Mouse (Mus musculus) intestine, embryonic 15.5 days (tissue): ENCODE results near the gene Uts2b. TPM values are rescaled to one million over a fixed set of nuclear protein-coding genes. Genes with fewer than 3 reads are reported as not detected.

Experiments
- ATAC-seq: fragments of 200-750 bp; cut with Nextera tagmentation; 2 replicates; pipeline ENCODE4 v1.8.0; 2017; ENCODE audit warnings: moderate TSS enrichment, moderate library complexity
- H3K27ac ChIP-seq: fragments of 300-500 bp; sonication (generic); 2 replicates; pipeline ENCODE4 v1.5.1; 2015; ENCODE audit warnings: mild to moderate bottlenecking, inconsistent platforms
- H3K27me3 ChIP-seq: fragments of 300-500 bp; sonication (generic); replicated peaks from 2 replicates; pipeline ENCODE4 v1.6.1; 2015; ENCODE audit warnings: inconsistent platforms
- H3K36me3 ChIP-seq: fragments of 300-500 bp; sonication (generic); 2 replicates; pipeline ENCODE4 v1.6.1; 2015; ENCODE audit warnings: inconsistent platforms
- H3K4me1 ChIP-seq: fragments of 300-500 bp; sonication (generic); replicated peaks from 2 replicates; pipeline ENCODE4 v1.6.1; 2015; ENCODE audit warnings: inconsistent platforms
- H3K4me2 ChIP-seq: fragments of 300-500 bp; sonication (generic); replicated peaks from 2 replicates; pipeline ENCODE4 v1.6.1; 2015; ENCODE audit warnings: mild to moderate bottlenecking, inconsistent platforms
- H3K4me3 ChIP-seq: fragments of 300-500 bp; sonication (generic); replicated peaks from 2 replicates; pipeline ENCODE4 v1.5.1; 2015; ENCODE audit warnings: inconsistent platforms
- H3K9ac ChIP-seq: fragments of 300-500 bp; sonication (generic); 2 replicates; pipeline ENCODE4 v1.6.1; 2015; ENCODE audit warnings: inconsistent platforms
- H3K9me3 ChIP-seq: fragments of 300-500 bp; sonication (generic); 2 replicates; pipeline ENCODE4 v1.6.1; 2016; ENCODE audit warnings: inconsistent platforms
- WGBS: fragments of 180-500 bp; shearing (Covaris S2); methylation state at CpG from one replicate; pipeline ENCODE4 v1.1.7; 2015; 5-methylcytosine and 5-hydroxymethylcytosine counted together
- polyA plus RNA-seq: library from polyadenylated mRNA; unstranded; fragments of >200 nt; fragmentation: Nextera tagmentation; extraction: Ambion mirVana; gene quantifications from 2 replicates; pipeline ENCODE4 v1.2.1, GENCODE M21; 2015

Uts2b gene
- 0.18 TPM in 1 of 2 replicates, not detected in the other for polyA plus RNA-seq

DNA sequence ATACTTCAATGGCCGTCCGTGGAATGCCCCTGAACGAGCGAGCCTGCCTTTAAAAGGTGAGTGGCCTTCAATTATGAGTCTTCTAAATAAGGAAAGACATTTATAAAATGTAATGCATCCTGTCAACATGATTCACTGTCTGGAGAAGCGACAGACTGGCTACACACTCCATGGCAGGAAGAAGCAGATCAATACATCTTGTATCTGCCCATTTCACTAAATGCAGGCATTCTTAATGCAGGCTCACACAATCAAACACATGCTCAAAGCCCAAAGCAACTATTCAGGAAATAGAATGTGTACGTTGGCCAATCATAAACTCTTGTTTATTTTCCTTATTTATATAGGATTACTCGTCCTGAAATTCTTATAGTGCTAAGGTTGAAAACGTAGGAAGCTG is at the start of gene Uts2b:
Uts2b (minus strand) TSS at position 49 of the 400 bp plus-strand sequence.
- Histone ChIP-seq H3K27me3 (no peaks in the 10 kb centered on the region), H3K4me3 (no peak within 1 kb of the TSS), H3K9ac (no peak within 1 kb of the TSS), H3K36me3 (no peaks in the 10 kb centered on the region), H3K4me2 (no peak within 1 kb of the TSS), H3K27ac (no peak within 1 kb of the TSS), H3K9me3 (no peaks in the 10 kb centered on the region), H3K4me1 (no peaks in the 10 kb centered on the region)
- 68% methylated on average over 8 of the region's 8 CpGs for WGBS
- ATAC-seq = no peak

- H3K27me3 ChIP-seq = no peaks in the 10 kb centered on the region
- H3K9me3 ChIP-seq = no peaks in the 10 kb centered on the region
- H3K4me1 ChIP-seq = no peaks in the 10 kb centered on the region
- no peak overlapping the region for H3K27ac ChIP-seq
- no peak for ATAC-seq
- no peak overlapping the region for H3K9ac ChIP-seq
- WGBS = 86% methylated on average over 3 of the region's 3 CpGs
- peaks cover 26% of the 10 kb centered on the region for H3K36me3 ChIP-seq
- H3K4me2 ChIP-seq = no peak overlapping the region
- no peak overlapping the region for H3K4me3 ChIP-seq
These were observed 47.6 kb upstream of the Uts2b start for GRCm38 (mm10) chr16:27417632-27418031.

DNA sequence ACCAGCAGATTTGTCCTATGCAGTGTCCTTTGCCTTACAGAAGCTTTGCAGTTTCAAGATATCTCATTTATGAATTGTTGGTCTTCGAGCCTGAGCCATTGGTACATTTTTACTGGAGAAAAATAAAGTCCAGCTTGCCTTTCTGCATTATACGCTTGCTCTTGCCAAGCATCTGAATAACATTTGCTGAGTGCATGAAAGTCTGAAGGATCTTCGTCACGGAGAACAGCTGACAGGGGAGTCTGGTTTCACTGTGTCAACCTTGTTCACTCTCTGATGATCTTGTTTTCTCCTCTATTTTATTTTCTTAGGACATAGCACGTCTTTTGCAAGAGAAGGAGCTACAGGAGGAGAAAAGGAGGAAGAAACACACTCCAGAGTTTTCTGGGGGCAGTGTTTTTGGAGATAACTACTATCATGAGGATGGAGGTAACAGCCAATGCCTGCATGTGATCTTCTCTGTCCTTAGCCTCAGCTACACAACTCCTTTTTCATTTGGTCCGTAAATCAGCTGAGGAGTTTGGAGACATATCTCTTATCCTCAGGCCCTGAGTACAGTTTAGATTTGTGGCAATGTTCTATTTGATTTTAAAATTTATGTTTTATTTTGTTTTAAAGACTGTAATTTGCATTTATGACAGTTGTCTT is 47.0 kb upstream of the Uts2b start:
- Histone ChIP-seq H3K4me2 (no peak overlapping the region), H3K36me3 (peaks cover 20% of the 10 kb centered on the region), H3K27ac (no peak overlapping the region), H3K4me3 (no peak overlapping the region), H3K27me3 (no peaks in the 10 kb centered on the region), H3K9me3 (no peaks in the 10 kb centered on the region), H3K4me1 (no peaks in the 10 kb centered on the region), H3K9ac (no peak overlapping the region)
- WGBS = 99% methylated on average over 6 of the region's 6 CpGs
- ATAC-seq = no peak

DNA sequence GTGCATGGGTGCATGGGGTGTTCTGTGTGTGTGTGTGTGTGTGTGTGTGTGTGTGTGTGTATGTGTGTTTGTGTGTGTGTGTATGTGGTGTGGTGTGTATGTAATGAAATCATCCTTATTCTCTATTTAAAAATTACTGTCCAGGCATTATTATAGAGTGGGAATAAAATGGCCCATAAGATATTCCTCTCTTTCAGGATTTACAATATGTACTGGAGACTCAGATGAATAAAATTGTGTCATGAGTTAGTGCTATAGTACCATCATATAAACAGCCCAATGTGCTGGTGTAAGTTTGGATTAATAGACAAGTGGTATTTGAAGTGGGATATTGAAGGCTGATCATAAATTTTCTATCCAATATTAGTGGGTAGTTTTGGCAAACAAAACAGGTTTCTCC is 34.1 kb upstream of the Uts2b start:
- Histone ChIP-seq H3K9ac (no peak overlapping the region), H3K9me3 (no peaks in the 10 kb centered on the region), H3K27me3 (no peaks in the 10 kb centered on the region), H3K4me2 (no peak overlapping the region), H3K27ac (no peak overlapping the region), H3K36me3 (peaks cover 9% of the 10 kb centered on the region), H3K4me3 (no peak overlapping the region), H3K4me1 (no peaks in the 10 kb centered on the region)
- ATAC-seq = no peak

DNA sequence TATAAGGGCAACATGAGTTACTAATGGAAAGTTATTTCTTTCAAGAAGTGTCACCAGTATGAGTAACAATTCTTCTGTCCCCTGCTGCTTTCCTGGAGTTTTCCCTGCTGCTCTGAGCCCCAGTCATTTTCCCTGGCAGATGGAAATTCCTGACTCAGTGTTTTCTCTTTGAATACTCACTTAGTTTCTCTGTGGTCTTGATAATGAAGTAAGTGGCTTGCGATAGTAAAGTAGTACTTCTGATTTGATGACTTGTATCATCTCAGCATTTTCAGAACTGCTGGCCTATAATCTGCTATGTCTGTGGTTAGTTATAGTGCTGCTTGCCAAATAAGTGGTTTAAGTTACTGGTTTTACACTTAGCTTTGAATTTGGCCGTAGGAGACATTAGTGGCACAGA is 31.5 kb upstream of the Uts2b start:
- Histone ChIP-seq H3K4me2 (no peak overlapping the region), H3K9ac (no peak overlapping the region), H3K4me3 (no peak overlapping the region), H3K36me3 (peaks cover 7% of the 10 kb centered on the region), H3K4me1 (peaks cover 5% of the 10 kb centered on the region; the same call in 1 of the 2 replicates), H3K9me3 (no peaks in the 10 kb centered on the region), H3K27ac (no peak overlapping the region), H3K27me3 (no peaks in the 10 kb centered on the region)
- 71% methylated on average over 2 of the region's 2 CpGs for WGBS
- ATAC-seq = no peak

DNA sequence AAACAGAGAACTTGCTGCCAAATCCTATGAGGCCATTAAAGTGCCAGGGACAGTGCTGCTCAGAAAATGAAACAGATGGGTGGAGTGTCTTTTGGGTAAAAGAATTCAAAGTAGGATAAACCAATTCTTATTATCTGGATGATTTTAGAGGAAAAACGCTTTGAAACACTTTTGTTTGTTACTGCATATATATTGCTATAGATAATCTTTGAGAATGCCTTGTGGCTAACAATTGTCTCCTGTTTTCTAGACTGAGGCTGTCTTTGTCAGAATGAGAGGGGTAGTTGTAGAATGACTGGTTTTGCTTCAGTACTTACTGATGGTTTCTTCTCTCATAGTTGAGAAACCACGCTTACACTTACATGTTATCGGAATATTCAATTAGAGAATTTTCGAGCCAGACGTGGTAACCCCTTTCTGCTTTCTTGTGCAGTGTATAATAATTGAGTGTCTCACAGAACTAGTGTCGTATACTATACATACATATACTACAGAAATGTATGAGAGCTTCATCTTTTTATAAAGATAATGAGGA is 29.7 kb upstream of the Uts2b start:
- 87% methylated on average over 6 of the region's 6 CpGs for WGBS
- H3K9me3 ChIP-seq = no peaks in the 10 kb centered on the region
- H3K4me1 ChIP-seq = peaks cover 8% of the 10 kb centered on the region; the same call in 1 of the 2 replicates
- H3K4me3 ChIP-seq = no peak overlapping the region
- no peaks in the 10 kb centered on the region for H3K36me3 ChIP-seq
- H3K9ac ChIP-seq = no peak overlapping the region
- H3K27ac ChIP-seq = no peak overlapping the region
- no peak overlapping the region for H3K4me2 ChIP-seq
- no peak for ATAC-seq
- H3K27me3 ChIP-seq = no peaks in the 10 kb centered on the region

- no peak overlapping the region for H3K4me3 ChIP-seq
- no peaks in the 10 kb centered on the region for H3K27me3 ChIP-seq
- no peak overlapping the region for H3K4me2 ChIP-seq
- H3K36me3 ChIP-seq = no peaks in the 10 kb centered on the region
- no peak overlapping the region for H3K9ac ChIP-seq
- WGBS = 88% methylated on average over 3 of the region's 3 CpGs
- no peaks in the 10 kb centered on the region for H3K9me3 ChIP-seq
- ATAC-seq = no peak
- peaks cover 8% of the 10 kb centered on the region; the same call in 1 of the 2 replicates for H3K4me1 ChIP-seq
- no peak overlapping the region for H3K27ac ChIP-seq
These were observed 29.1 kb upstream of the Uts2b start for GRCm38 (mm10) chr16:27399026-27399718.

- Histone ChIP-seq H3K9me3 (no peaks in the 10 kb centered on the region), H3K4me2 (no peak overlapping the region), H3K4me3 (no peak overlapping the region), H3K4me1 (peaks cover 12% of the 10 kb centered on the region; the same call in 1 of the 2 replicates), H3K27me3 (no peaks in the 10 kb centered on the region), H3K9ac (no peak overlapping the region), H3K27ac (no peak overlapping the region), H3K36me3 (no peaks in the 10 kb centered on the region)
- 0 out of 2 replicates have a peak, but pooled peaks have one; percentile 21 for ATAC-seq
- 96% methylated on average over 1 of the region's 1 CpGs for WGBS
These were observed 26.9 kb upstream of the Uts2b start for GRCm38 (mm10) chr16:27396951-27397350.

GRCm38 (mm10) chr16:27395251-27396037 is 25.4 kb upstream of the Uts2b start:
- no peak overlapping the region for H3K4me3 ChIP-seq
- 83% methylated on average over 4 of the region's 4 CpGs for WGBS

GRCm38 (mm10) chr16:27391845-27392244 is 21.8 kb upstream of the Uts2b start:
- no peak overlapping the region for H3K9ac ChIP-seq
- no peak overlapping the region for H3K27ac ChIP-seq
- H3K4me2 ChIP-seq = no peak overlapping the region
- H3K27me3 ChIP-seq = no peaks in the 10 kb centered on the region
- H3K4me1 ChIP-seq = peaks cover 20% of the 10 kb centered on the region
- no peaks in the 10 kb centered on the region for H3K36me3 ChIP-seq
- H3K4me3 ChIP-seq = no peak overlapping the region
- 63% methylated on average over 2 of the region's 2 CpGs for WGBS
- no peak for ATAC-seq
- no peaks in the 10 kb centered on the region for H3K9me3 ChIP-seq

More at GRCm38 (mm10) chr16:27395251-27396037, 25.4 kb upstream of the Uts2b start:
- no peak for ATAC-seq
- Histone ChIP-seq H3K9me3 (no peaks in the 10 kb centered on the region), H3K27ac (no peak overlapping the region), H3K9ac (no peak overlapping the region), H3K27me3 (no peaks in the 10 kb centered on the region), H3K4me1 (peaks cover 15% of the 10 kb centered on the region; the same call in 1 of the 2 replicates), H3K4me2 (no peak overlapping the region), H3K36me3 (no peaks in the 10 kb centered on the region)

DNA sequence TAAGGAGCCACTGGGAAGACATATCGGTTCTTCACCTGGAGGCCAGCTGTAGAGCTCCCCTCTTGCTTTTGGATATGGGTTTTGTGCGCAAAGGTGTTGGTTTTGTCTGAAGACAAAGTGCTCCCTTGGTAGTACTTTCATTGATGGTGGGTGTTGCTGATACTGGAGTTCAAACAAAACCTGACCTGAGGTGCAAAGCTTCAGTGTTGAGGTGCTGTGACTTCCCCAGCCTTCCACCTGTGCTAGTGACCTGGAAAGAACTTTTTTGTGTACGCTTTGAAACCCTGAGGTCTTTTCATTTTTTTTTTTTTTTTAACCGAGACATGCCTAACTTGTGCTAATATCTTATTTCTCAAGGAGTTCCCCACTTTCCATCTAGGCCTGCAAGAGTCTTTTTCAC is 20.3 kb upstream of the Uts2b start:
- 85% methylated on average over 4 of the region's 4 CpGs for WGBS
- no peak overlapping the region for H3K27ac ChIP-seq
- H3K4me2 ChIP-seq = peak overlapping the region; percentile 69
- no peak for ATAC-seq
- 0 out of 2 replicates have a peak overlapping the region, but pooled peaks have one; percentile 15 for H3K9ac ChIP-seq
- H3K9me3 ChIP-seq = no peaks in the 10 kb centered on the region
- H3K36me3 ChIP-seq = no peaks in the 10 kb centered on the region
- no peaks in the 10 kb centered on the region for H3K27me3 ChIP-seq
- peak overlapping the region; percentile 86 for H3K4me3 ChIP-seq
- H3K4me1 ChIP-seq = peaks cover 19% of the 10 kb centered on the region
